Mouse (Mus musculus): ENCODE data around the gene Sh3gl2. TPM values are rescaled to one million over a fixed set of nuclear protein-coding genes. Genes with fewer than 3 reads are reported as not detected.

The Sh3gl2 gene
- polyA plus RNA-seq, 2 experiments: 0.10 TPM; not detected in 1

- H3K9ac ChIP-seq (replicated peaks): no peak overlapping the region
- WGBS (ENCODE audit: insufficient replicate concordance): 32% methylated on average over 3 of the region's 3 CpGs
- TF ChIP-seq EP300 (IDR thresholded peaks at IDR 0.05; ENCODE audit: low read depth) (no peak), CTCF (IDR thresholded peaks at IDR 0.05; ENCODE audit: low read depth) (no peak)
Measured at GRCm38 (mm10) chr4:85273452-85273851, 68.5 kb downstream of the Sh3gl2 start.

GRCm38 (mm10) chr4:85283151-85283550 is 78.2 kb downstream of the Sh3gl2 start:
- H3K4me3 ChIP-seq (ENCODE audit: insufficient read depth in 1 of 2, low read depth in 2 of 2, low read length in 2 of 2): no peak overlapping the region
- DNase-seq (ENCODE audit: low read depth in 3 of 3, low spot score in 3 of 3) (no peak), ATAC-seq (ENCODE audit: insufficient read depth) (no peak)
- TF ChIP-seq CTCF (IDR thresholded peaks at IDR 0.05; ENCODE audit: low read depth) (no peak), EP300 (IDR thresholded peaks at IDR 0.05; ENCODE audit: low read depth) (no peak)
- H3K4me2 ChIP-seq (ENCODE audit: low read depth): no peak overlapping the region
- no peak overlapping the region for H3K27ac ChIP-seq
- no peaks in the 10 kb centered on the region for H3K9me3 ChIP-seq (ENCODE audit: control insufficient read depth, low read length)
- no peaks in the 10 kb centered on the region for H3K36me3 ChIP-seq (replicated peaks; ENCODE audit: control insufficient read depth, insufficient read depth, low read depth)
- H3K9ac ChIP-seq (replicated peaks): no peak overlapping the region
- H3K4me1 ChIP-seq (replicated peaks; ENCODE audit: control insufficient read depth in 2 of 2, insufficient read depth in 2 of 2, low read length in 1 of 2): no peaks in the 10 kb centered on the region
- no peaks in the 10 kb centered on the region for H3K27me3 ChIP-seq (ENCODE audit: control insufficient read depth, insufficient read depth, low read length)
- WGBS (ENCODE audit: insufficient replicate concordance): 72% methylated on average over 9 of the region's 9 CpGs

More at GRCm38 (mm10) chr4:85273452-85273851, 68.5 kb downstream of the Sh3gl2 start:
- H3K27ac ChIP-seq: no peak overlapping the region
- no peak for ATAC-seq (ENCODE audit: insufficient read depth)
- no peaks in the 10 kb centered on the region for H3K9me3 ChIP-seq (ENCODE audit: control insufficient read depth, low read length)
- no peak overlapping the region for H3K4me3 ChIP-seq (ENCODE audit: insufficient read depth in 1 of 2, low read depth in 2 of 2, low read length in 2 of 2)
- no peaks in the 10 kb centered on the region for H3K36me3 ChIP-seq (replicated peaks; ENCODE audit: control insufficient read depth, insufficient read depth, low read depth)
- H3K27me3 ChIP-seq (ENCODE audit: control insufficient read depth, insufficient read depth, low read length): no peaks in the 10 kb centered on the region
- H3K4me2 ChIP-seq (ENCODE audit: low read depth): no peak overlapping the region
- no peaks in the 10 kb centered on the region for H3K4me1 ChIP-seq (replicated peaks; ENCODE audit: control insufficient read depth in 2 of 2, insufficient read depth in 2 of 2, low read length in 1 of 2)
- no peak for DNase-seq (ENCODE audit: low read depth in 3 of 3, low spot score in 3 of 3)

GRCm38 (mm10) chr4:85289990-85290389 is 85.1 kb downstream of the Sh3gl2 start:
- no peak for DNase-seq (ENCODE audit: low read depth in 3 of 3, low spot score in 3 of 3)
- no peaks in the 10 kb centered on the region for H3K9me3 ChIP-seq (ENCODE audit: control insufficient read depth, low read length)
- H3K4me1 ChIP-seq (replicated peaks; ENCODE audit: control insufficient read depth in 2 of 2, insufficient read depth in 2 of 2, low read length in 1 of 2): no peaks in the 10 kb centered on the region
- H3K9ac ChIP-seq (replicated peaks): no peak overlapping the region
- H3K27ac ChIP-seq: no peak overlapping the region
- no peaks in the 10 kb centered on the region for H3K36me3 ChIP-seq (replicated peaks; ENCODE audit: control insufficient read depth, insufficient read depth, low read depth)
- H3K27me3 ChIP-seq (ENCODE audit: control insufficient read depth, insufficient read depth, low read length): no peaks in the 10 kb centered on the region
- no peak overlapping the region for H3K4me2 ChIP-seq (ENCODE audit: low read depth)
- no peak for ATAC-seq (ENCODE audit: insufficient read depth)
- H3K4me3 ChIP-seq (ENCODE audit: insufficient read depth in 1 of 2, low read depth in 2 of 2, low read length in 2 of 2): no peak overlapping the region
- TF ChIP-seq CTCF (IDR thresholded peaks at IDR 0.05; ENCODE audit: low read depth): no peak
- no peak for TF ChIP-seq EP300 (IDR thresholded peaks at IDR 0.05; ENCODE audit: low read depth)
- 63% methylated on average over 1 of the region's 1 CpGs for WGBS (ENCODE audit: insufficient replicate concordance)

GRCm38 (mm10) chr4:85291296-85291695 is 86.4 kb downstream of the Sh3gl2 start:
- 65% methylated on average over 4 of the region's 4 CpGs for WGBS (ENCODE audit: insufficient replicate concordance)
- no peak for DNase-seq (ENCODE audit: low read depth in 3 of 3, low spot score in 3 of 3)
- H3K36me3 ChIP-seq (replicated peaks; ENCODE audit: control insufficient read depth, insufficient read depth, low read depth): no peaks in the 10 kb centered on the region

GRCm38 (mm10) chr4:85293368-85293767 is 88.4 kb downstream of the Sh3gl2 start:
- 70% methylated on average over 3 of the region's 3 CpGs for WGBS (ENCODE audit: insufficient replicate concordance)
- no peak overlapping the region for H3K27ac ChIP-seq
- no peak for TF ChIP-seq EP300 (IDR thresholded peaks at IDR 0.05; ENCODE audit: low read depth)
- TF ChIP-seq CTCF (IDR thresholded peaks at IDR 0.05; ENCODE audit: low read depth): no peak
- H3K9ac ChIP-seq (replicated peaks): no peak overlapping the region
- H3K36me3 ChIP-seq (replicated peaks; ENCODE audit: control insufficient read depth, insufficient read depth, low read depth): no peaks in the 10 kb centered on the region
- no peaks in the 10 kb centered on the region for H3K9me3 ChIP-seq (ENCODE audit: control insufficient read depth, low read length)
- no peak overlapping the region for H3K4me2 ChIP-seq (ENCODE audit: low read depth)
- no peak for ATAC-seq (ENCODE audit: insufficient read depth)
- DNase-seq (ENCODE audit: low read depth in 3 of 3, low spot score in 3 of 3): no peak
- H3K4me3 ChIP-seq (ENCODE audit: insufficient read depth in 1 of 2, low read depth in 2 of 2, low read length in 2 of 2): no peak overlapping the region
- no peaks in the 10 kb centered on the region for H3K27me3 ChIP-seq (ENCODE audit: control insufficient read depth, insufficient read depth, low read length)
- no peaks in the 10 kb centered on the region for H3K4me1 ChIP-seq (replicated peaks; ENCODE audit: control insufficient read depth in 2 of 2, insufficient read depth in 2 of 2, low read length in 1 of 2)

More at GRCm38 (mm10) chr4:85291296-85291695, 86.4 kb downstream of the Sh3gl2 start:
- Histone ChIP-seq H3K4me3 (ENCODE audit: insufficient read depth in 1 of 2, low read depth in 2 of 2, low read length in 2 of 2) (no peak overlapping the region), H3K27me3 (ENCODE audit: control insufficient read depth, insufficient read depth, low read length) (no peaks in the 10 kb centered on the region), H3K9ac (replicated peaks) (no peak overlapping the region), H3K9me3 (ENCODE audit: control insufficient read depth, low read length) (no peaks in the 10 kb centered on the region), H3K4me1 (replicated peaks; ENCODE audit: control insufficient read depth in 2 of 2, insufficient read depth in 2 of 2, low read length in 1 of 2) (no peaks in the 10 kb centered on the region), H3K4me2 (ENCODE audit: low read depth) (no peak overlapping the region), H3K27ac (no peak overlapping the region)
- TF ChIP-seq EP300 (IDR thresholded peaks at IDR 0.05; ENCODE audit: low read depth): no peak
- no peak for TF ChIP-seq CTCF (IDR thresholded peaks at IDR 0.05; ENCODE audit: low read depth)
- ATAC-seq (ENCODE audit: insufficient read depth): no peak

Data from liver, embryonic 14.5 days (tissue).